In genomic region chr2:60911716-60912115, GRCm38 (mm10) we compare ENCODE assay signal across 21 mouse cellular contexts. TPM values are rescaled to one million over a fixed set of nuclear protein-coding genes. Genes with fewer than 3 reads are reported as not detected.
A peak's percentile ranks its signal among the peaks of the same experiment; 100 is the strongest.
DNase-seq lines count a peak whose midpoint lies in the region; ATAC-seq and TF ChIP-seq lines count a peak whose summit lies in the region.
"Had no signal": no experiment of that assay in that cellular context is flagged by ENCODE, and none has a peak within 500 bp of the region (broad histone marks: within the 10 kb centered on the region; RNA-seq: fewer than 3 reads in every experiment).

No protein-coding gene starts in this region.

- H3K27me3 ChIP-seq in heart, embryonic 14.5 days (ENCODE audit: control insufficient read depth, insufficient read depth, low read length), result no peaks in the 10 kb centered on the region
- H3K27me3 ChIP-seq in kidney, adult 2 months (replicated peaks; ENCODE audit: control insufficient read depth, insufficient read depth, low read length), result no peaks in the 10 kb centered on the region
- H3K27me3 ChIP-seq in testis, adult 2 months (ENCODE audit: control insufficient read depth, insufficient read depth, low read length), result no peaks in the 10 kb centered on the region
- H3K27me3 ChIP-seq: embryonic facial prominence, embryonic 12.5 days; forebrain, embryonic 13.5 days; hindbrain, embryonic 13.5 days; limb, embryonic 12.5 days had no signal

- peak overlapping the region in 1 of 2 experiments; percentile 77; a peak in 1 of 4 replicates for H3K27ac ChIP-seq in heart, embryonic 14.5 days (replicated peaks in 1 of 2; ENCODE audit: control insufficient read depth in 1 of 2, insufficient read depth in 1 of 2, low read depth in 2 of 2, low read length in 2 of 2)
- peak overlapping the region; percentile 64; the same call in 1 of the 2 replicates for H3K27ac ChIP-seq in kidney, adult 2 months (ENCODE audit: insufficient read depth, low read depth, low read length)
- H3K27ac ChIP-seq in testis, adult 2 months (ENCODE audit: control insufficient read depth, insufficient read depth, low read depth, low read length), result no peak overlapping the region
- H3K27ac ChIP-seq in bone marrow macrophage, adult 2 months (ENCODE audit: insufficient read depth, low read depth, low read length), result peak overlapping the region; percentile 71; the same call in 1 of the 2 replicates
- H3K27ac ChIP-seq: embryonic facial prominence, embryonic 12.5 days; forebrain, embryonic 13.5 days; hindbrain, embryonic 13.5 days; limb, embryonic 12.5 days had no signal

- no peaks in the 10 kb centered on the region for H3K36me3 ChIP-seq in heart, embryonic 14.5 days (ENCODE audit: control insufficient read depth, insufficient read depth, low read length)
- H3K36me3 ChIP-seq in kidney, adult 2 months (ENCODE audit: control insufficient read depth, insufficient read depth, low read length), result no peaks in the 10 kb centered on the region
- H3K36me3 ChIP-seq in testis, adult 2 months (ENCODE audit: control insufficient read depth, insufficient read depth, low read length), result no peaks in the 10 kb centered on the region
- H3K36me3 ChIP-seq: embryonic facial prominence, embryonic 12.5 days; hindbrain, embryonic 13.5 days; limb, embryonic 12.5 days had no signal

- ATAC-seq in heart, embryonic 14.5 days (ENCODE audit: insufficient number of reproducible peaks, insufficient read depth, low FRiP score, low read depth), result no peak
- no peak for ATAC-seq in erythroid progenitor cell, adult 5-6 weeks (replicated peaks; ENCODE audit: low FRiP score, poor library complexity, severe bottlenecking)
- ATAC-seq: forebrain, embryonic 13.5 days; midbrain, embryonic 16.5 days had no signal

- H3K9me3 ChIP-seq in heart, embryonic 14.5 days (ENCODE audit: control insufficient read depth, low read length), result no peaks in the 10 kb centered on the region
- H3K9me3 ChIP-seq: embryonic facial prominence, embryonic 12.5 days; forebrain, embryonic 13.5 days; hindbrain, embryonic 13.5 days; limb, embryonic 12.5 days had no signal

- peaks cover 35 to 80% of the 10 kb centered on the region in 2 experiments for H3K4me1 ChIP-seq in heart, embryonic 14.5 days (ENCODE audit: control insufficient read depth in 2 of 2, insufficient read depth in 2 of 2, low read length in 2 of 2)
- H3K4me1 ChIP-seq in kidney, adult 2 months (ENCODE audit: control insufficient read depth, insufficient read depth, low read length), result peaks cover 4% of the 10 kb centered on the region; the same call in 1 of the 2 replicates
- H3K4me1 ChIP-seq in testis, adult 2 months (ENCODE audit: control insufficient read depth, insufficient read depth, low read length), result peaks cover 4% of the 10 kb centered on the region; the same call in 1 of the 2 replicates
- H3K4me1 ChIP-seq in bone marrow macrophage, adult 2 months (ENCODE audit: control insufficient read depth, insufficient read depth, low read length), result peaks cover 13% of the 10 kb centered on the region

- peak overlapping the region; percentile 48 for H3K4me2 ChIP-seq in heart, embryonic 14.5 days (ENCODE audit: low read length)
- H3K4me2 ChIP-seq: embryonic facial prominence, embryonic 12.5 days; forebrain, embryonic 13.5 days; hindbrain, embryonic 13.5 days; limb, embryonic 12.5 days had no signal

- TF ChIP-seq POLR2A in kidney, adult 2 months (IDR thresholded peaks at IDR 0.05; ENCODE audit: low read depth, low read length), result no peak
- no peak for TF ChIP-seq POLR2A in testis, adult 2 months (IDR thresholded peaks at IDR 0.05; ENCODE audit: control insufficient read depth, low read depth, low read length)
- no peak for TF ChIP-seq POLR2A in bone marrow macrophage, adult 2 months (IDR thresholded peaks at IDR 0.05; ENCODE audit: borderline replicate concordance, low read depth, low read length)

- TF ChIP-seq CTCF in kidney, adult 2 months (conservative IDR thresholded peaks at IDR 0.05; ENCODE audit: insufficient read depth, insufficient read length, low read depth, low read length), result no peak
- TF ChIP-seq CTCF in testis, adult 2 months (IDR thresholded peaks at IDR 0.05; ENCODE audit: control insufficient read depth, insufficient read depth, insufficient replicate concordance, low read depth, low read length), result no peak
- TF ChIP-seq CTCF in bone marrow macrophage, adult 2 months (IDR thresholded peaks at IDR 0.05; ENCODE audit: low read depth, low read length), result 0 out of 2 replicates have a peak, but pooled peaks have one; percentile 18

- DNase-seq in heart, adult 18-20 months, result no peak
- peak; percentile 40 for DNase-seq in kidney, adult 2 months
- no peak for DNase-seq in kidney, adult 18-20 months
- no peak for DNase-seq in testis, postnatal 14 days (ENCODE audit: low spot score)
- DNase-seq: adrenal gland, adult 2 months; cerebellum, adult 18-20 months; cerebellum, postnatal 25 days; gastrocnemius, postnatal 36 days; heart, postnatal 10 days; kidney, postnatal 14 days; layer of hippocampus, postnatal 36 days; liver, postnatal 0 days had no signal

- no peak overlapping the region for H3K4me3 ChIP-seq in heart, embryonic 14.5 days (ENCODE audit: control insufficient read depth in 1 of 2, insufficient read depth in 1 of 2, low read depth in 1 of 2, low read length in 2 of 2)
- H3K4me3 ChIP-seq in kidney, adult 2 months (ENCODE audit: insufficient read depth, low read depth, low read length), result peak overlapping the region; percentile 40
- peak overlapping the region; percentile 77 for H3K4me3 ChIP-seq in testis, adult 2 months (ENCODE audit: control insufficient read depth, low read depth, low read length)
- H3K4me3 ChIP-seq in bone marrow macrophage, adult 2 months (ENCODE audit: insufficient read depth, low read length), result no peak overlapping the region
- H3K4me3 ChIP-seq: embryonic facial prominence, embryonic 12.5 days; forebrain, embryonic 13.5 days; hindbrain, embryonic 13.5 days; limb, embryonic 12.5 days had no signal

- 0 out of 2 replicates have a peak overlapping the region, but pooled peaks have one; percentile 18 for H3K9ac ChIP-seq in heart, embryonic 14.5 days (ENCODE audit: low read length)
- H3K9ac ChIP-seq: embryonic facial prominence, embryonic 12.5 days; forebrain, embryonic 13.5 days; hindbrain, embryonic 13.5 days; limb, embryonic 12.5 days; liver, postnatal 0 days had no signal

- WGBS in heart, embryonic 14.5 days, result 73% methylated on average over 8 of the region's 8 CpGs
- WGBS in kidney, adult 2 months, result 49% methylated on average over 8 of the region's 8 CpGs

RNA-seq across cellular contexts. Expression of gene Rbms1, which starts 51.3 kb away (rescaled TPM):
- 79.7 and 84.8 TPM in 2 replicates for polyA plus RNA-seq in heart, embryonic 14.5 days (2014; fragmentation: Nextera tagmentation; extraction: Ambion mirVana)
- 10 to 100 TPM; 36.3 to 42.7 TPM for total RNA-seq in heart, adult 18-20 months (2021)
- polyA plus RNA-seq in kidney, adult 2 months (2012; rRNA removed), result 73.8 and 88.4 TPM in 2 replicates
- 284 and 297 TPM in 2 replicates for polyA plus RNA-seq in testis, adult 2 months (2012; rRNA removed)
- 109 and 111 TPM in 2 replicates for polyA plus RNA-seq in bone marrow macrophage, adult 2 months (2012; ENCODE audit: insufficient read depth, insufficient read length, missing spikeins)
- 14.4 and 17.2 TPM in 2 replicates for total RNA-seq in erythroid progenitor cell, adult 5-6 weeks (2015; ENCODE audit: low replicate concordance)
- 5.4 and 17.3 TPM in 2 replicates for total RNA-seq in erythroid progenitor cell, adult 5-6 weeks (2017; ENCODE audit: low replicate concordance)

Comparison
In these comparisons a context has a peak if more than half of its experiments do, and no peak if none do; other contexts are left out.
1. H3K4me3 ChIP-seq: peak in kidney, adult 2 months (single experiment) and testis, adult 2 months (single experiment); none in heart, embryonic 14.5 days (0 of 2) and bone marrow macrophage, adult 2 months (single experiment).